In genomic region chr11:44349546-44349945, GRCm38 (mm10) we compare ENCODE assay signal across 29 mouse cellular contexts. TPM values are rescaled to one million over a fixed set of nuclear protein-coding genes. Genes with fewer than 3 reads are reported as not detected.
DNase-seq lines count a peak whose midpoint lies in the region; TF ChIP-seq lines count a peak whose summit lies in the region.
"Had no signal": no experiment of that assay in that cellular context is flagged by ENCODE, and none has a peak within 500 bp of the region (broad histone marks: within the 10 kb centered on the region; RNA-seq: fewer than 3 reads in every experiment).

No protein-coding gene starts in this region.

- H3K4me3 ChIP-seq in heart, embryonic 10.5 days, result no peak overlapping the region
- no peak overlapping the region for H3K4me3 ChIP-seq in lung, adult 2 months (replicated peaks; ENCODE audit: extremely low read depth, low read depth, low read length)
- H3K4me3 ChIP-seq: embryonic facial prominence, embryonic 10.5 days; forebrain, embryonic 10.5 days; heart, embryonic 12.5 days; hindbrain, embryonic 12.5 days; kidney, embryonic 15.5 days; liver, embryonic 12.5 days had no signal

- intact Hi-C loops in left cerebral cortex, postnatal 36 days (cut with DNase I), result no loop called here

- no peaks in the 10 kb centered on the region for H3K4me1 ChIP-seq in heart, embryonic 10.5 days
- H3K4me1 ChIP-seq in lung, adult 2 months (ENCODE audit: control insufficient read depth, insufficient read depth, low read length), result no peaks in the 10 kb centered on the region
- H3K4me1 ChIP-seq: embryonic facial prominence, embryonic 10.5 days; forebrain, embryonic 10.5 days; heart, embryonic 12.5 days; hindbrain, embryonic 12.5 days; kidney, embryonic 15.5 days; liver, embryonic 12.5 days had no signal

- H3K9me3 ChIP-seq in heart, embryonic 10.5 days, result no peaks in the 10 kb centered on the region
- H3K9me3 ChIP-seq: embryonic facial prominence, embryonic 10.5 days; forebrain, embryonic 10.5 days; heart, embryonic 12.5 days; kidney, embryonic 15.5 days; liver, embryonic 12.5 days had no signal

- H3K27me3 ChIP-seq in heart, embryonic 10.5 days (ENCODE audit: insufficient read depth, poor library complexity, severe bottlenecking), result no peaks in the 10 kb centered on the region
- H3K27me3 ChIP-seq: heart, embryonic 12.5 days; hindbrain, embryonic 12.5 days; kidney, embryonic 15.5 days; liver, embryonic 12.5 days had no signal

- TF ChIP-seq POLR2A in lung, adult 2 months (IDR thresholded peaks at IDR 0.05; ENCODE audit: borderline replicate concordance, extremely low read depth, low read depth, low read length), result no peak

- 85% methylated on average over 8 of the region's 8 CpGs for WGBS in heart, embryonic 10.5 days
- WGBS in lung, adult 2 months, result 55% methylated on average over 8 of the region's 8 CpGs

- peak; percentile 78 for DNase-seq in heart, adult 11 months
- DNase-seq in heart, embryonic 10.5 days (ENCODE audit: low spot score), result no peak
- DNase-seq in adipocyte (ENCODE audit: low spot score), result peak; percentile 51
- peak; percentile 49 for DNase-seq in lung, adult 2 months
- peak; percentile 34 to 60 for DNase-seq in lung, postnatal 4 days
- no peak for DNase-seq in layer of hippocampus, postnatal 25 days (ENCODE audit: extremely low spot score in 1 of 2, low spot score in 1 of 2)
- DNase-seq in B cell, adult 2 months, result no peak
- no peak for DNase-seq in left cerebral cortex, postnatal 36 days (ENCODE audit: low spot score in 2 of 2)
- DNase-seq: cerebellum, adult 18-20 months; heart, postnatal 10 days; kidney, postnatal 4 days; midbrain, embryonic 14.5 days; right cerebral cortex, postnatal 14 days had no signal

- H3K27ac ChIP-seq in heart, embryonic 10.5 days, result no peak overlapping the region
- H3K27ac ChIP-seq: embryonic facial prominence, embryonic 10.5 days; forebrain, embryonic 10.5 days; hindbrain, embryonic 12.5 days; kidney, embryonic 15.5 days; liver, embryonic 12.5 days; stomach, postnatal 0 days had no signal

- no peak for TF ChIP-seq CTCF in lung, adult 2 months (IDR thresholded peaks at IDR 0.05; ENCODE audit: insufficient read depth, low read length)

- H3K36me3 ChIP-seq in heart, embryonic 10.5 days, result no peaks in the 10 kb centered on the region
- H3K36me3 ChIP-seq: embryonic facial prominence, embryonic 10.5 days; forebrain, embryonic 10.5 days; heart, embryonic 12.5 days; hindbrain, embryonic 12.5 days; kidney, embryonic 15.5 days; liver, embryonic 12.5 days had no signal

RNA-seq across cellular contexts. Expression of gene Il12b, which starts 50.3 kb away (rescaled TPM):
- polyA plus RNA-seq in heart, embryonic 10.5 days (2016; fragmentation: Nextera tagmentation; extraction: Ambion mirVana), result not detected in 2 replicates
- 0.15 and 0.17 TPM in 2 replicates for polyA plus RNA-seq in lung, adult 2 months (2012; rRNA removed)
- not detected for total RNA-seq in layer of hippocampus, postnatal 25 days (2021)
- not detected for total RNA-seq in left cerebral cortex, postnatal 36 days (2021)
- total RNA-seq: gastrocnemius, adult 18-20 months; gastrocnemius, postnatal 4 days; heart, postnatal 10 days; left cerebral cortex, adult 18-20 months; megakaryocyte-erythroid progenitor cell, adult 5-6 weeks; MEL had no signal
- polyA plus RNA-seq: C2C12; embryonic facial prominence, embryonic 10.5 days; forebrain, embryonic 10.5 days; hindbrain, embryonic 12.5 days; intestine, postnatal 0 days; kidney, embryonic 15.5 days; lung, embryonic 14.5 days; neural tube, embryonic 11.5 days; stomach, postnatal 0 days had no signal

Comparison
In these comparisons a context has a peak if more than half of its experiments do, and no peak if none do; other contexts are left out.
1. DNase-seq: peak in heart, adult 11 months (single experiment), adipocyte (single experiment), lung, adult 2 months (single experiment) and lung, postnatal 4 days (2 of 2); none in heart, embryonic 10.5 days (single experiment), layer of hippocampus, postnatal 25 days (0 of 2), B cell, adult 2 months (0 of 2) and left cerebral cortex, postnatal 36 days (0 of 2).